Mouse (Mus musculus) natural killer cell, adult 2 months (primary cell): ENCODE results near the gene Atp6v1g1.

ENCODE experiments used
- DNase-seq, 2 experiments: peaks; one replicate each; pipeline ENCODE4 v3.0.0; 2022; ENCODE audit warnings: low spot score in 2 of 2

Atp6v1g1 gene

GRCm38 (mm10) chr4:63546441-63547055 lies 2.0 kb downstream of the Atp6v1g1 start:
- DNase-seq = no peak

GRCm38 (mm10) chr4:63547799-63548198 lies 3.2 kb downstream of the Atp6v1g1 start:
- no peak for DNase-seq

GRCm38 (mm10) chr4:63548491-63548890 lies 3.9 kb downstream of the Atp6v1g1 start:
- no peak for DNase-seq

- DNase-seq = no peak
Observed at GRCm38 (mm10) chr4:63550908-63551307, 6.3 kb downstream of the Atp6v1g1 start.

GRCm38 (mm10) chr4:63552865-63553264 lies 8.3 kb downstream of the Atp6v1g1 start:
- no peak for DNase-seq

GRCm38 (mm10) chr4:63553789-63554576 lies 9.4 kb downstream of the Atp6v1g1 start:
- no peak for DNase-seq

- DNase-seq = no peak
Observed at GRCm38 (mm10) chr4:63554616-63555015, 10.0 kb downstream of the Atp6v1g1 start.

- no peak for DNase-seq
Observed at GRCm38 (mm10) chr4:63555111-63555510, 10.5 kb downstream of the Atp6v1g1 start.

- no peak for DNase-seq
Observed at GRCm38 (mm10) chr4:63556665-63557064, 12.1 kb downstream of the Atp6v1g1 start.

GRCm38 (mm10) chr4:63557124-63558059 lies 12.8 kb downstream of the Atp6v1g1 start:
- DNase-seq = no peak

- peak; percentile 62 to 75 for DNase-seq
Observed at GRCm38 (mm10) chr4:63558407-63559081, 14.0 kb downstream of the Atp6v1g1 start, which contains the start of gene Tmem268. TSS of gene Tmem268 (plus strand) at chr4:63558781.

GRCm38 (mm10) chr4:63559127-63559697 lies 14.6 kb downstream of the Atp6v1g1 start:
- no peak for DNase-seq

GRCm38 (mm10) chr4:63560079-63560478 lies 15.5 kb downstream of the Atp6v1g1 start:
- no peak for DNase-seq

- DNase-seq = peak; percentile 44 to 50
Observed at GRCm38 (mm10) chr4:63561861-63562675, 17.5 kb downstream of the Atp6v1g1 start.

- DNase-seq = no peak
Observed at GRCm38 (mm10) chr4:63562742-63563141, 18.2 kb downstream of the Atp6v1g1 start.

- DNase-seq = no peak
Observed at GRCm38 (mm10) chr4:63567712-63568390, 23.3 kb downstream of the Atp6v1g1 start.

- no peak for DNase-seq
Observed at GRCm38 (mm10) chr4:63569322-63569721, 24.8 kb downstream of the Atp6v1g1 start.

GRCm38 (mm10) chr4:63570208-63570781 lies 25.7 kb downstream of the Atp6v1g1 start:
- no peak for DNase-seq

GRCm38 (mm10) chr4:63572621-63573020 lies 28.0 kb downstream of the Atp6v1g1 start:
- no peak for DNase-seq
